Mouse (Mus musculus): ENCODE measurements at regions not wholly inside any gene's neighbourhood (a gene's known extent, or its start where the extent isn't known, plus 50 kb on each side); places are given as distances from the start of the nearest gene placed in this dataset.
"Not testable (repeated sequence)": the region's sequence is repeated elsewhere in the genome, so short reads cannot be mapped to it uniquely, and the experiment has no call there.

DNA sequence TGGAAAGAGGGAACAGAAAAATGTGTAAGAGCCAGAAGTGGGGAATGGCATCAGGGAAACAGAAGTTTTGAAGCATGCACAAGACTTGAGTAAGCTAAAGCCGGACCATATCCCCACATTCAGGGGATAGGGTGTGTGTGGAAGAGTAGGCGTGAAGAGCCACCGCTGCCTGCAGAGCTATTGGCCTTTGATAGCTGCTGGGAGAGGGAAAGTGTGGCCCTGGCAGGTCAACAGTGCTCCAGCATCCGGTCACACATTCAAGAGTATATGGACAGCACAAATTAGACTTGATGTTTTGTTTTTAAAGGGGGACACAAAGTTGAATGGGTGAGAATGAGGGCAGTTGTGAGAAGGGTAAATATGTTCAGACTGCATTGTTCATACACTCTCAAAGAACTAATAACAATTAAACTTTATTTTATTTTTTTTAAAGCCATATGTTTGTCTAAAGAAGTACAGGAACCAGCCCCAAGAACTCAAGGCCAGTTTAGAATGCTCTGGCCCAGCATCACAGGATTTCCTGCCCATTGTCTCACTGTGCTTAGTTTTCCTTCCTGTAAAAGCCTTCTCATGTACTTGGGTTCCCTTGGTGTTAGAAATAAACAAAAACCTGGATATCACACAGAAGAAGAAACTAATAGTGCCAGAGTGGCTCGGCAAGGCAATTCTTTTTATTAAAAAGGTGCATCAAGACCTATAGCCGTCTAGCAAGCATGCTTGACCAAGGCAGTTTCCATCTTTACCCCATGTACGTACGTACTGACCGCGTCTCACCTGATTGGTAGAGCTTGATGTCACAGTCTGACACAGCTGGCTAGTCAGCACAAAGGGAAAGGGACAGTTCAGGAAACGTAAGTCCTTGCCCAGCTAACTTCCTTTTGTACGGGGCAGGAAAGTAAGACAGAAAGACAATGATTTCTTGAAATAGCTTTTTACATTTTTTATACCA lies 144.6 kb upstream of the Rbbp6 start:
- in situ Hi-C loops (cut with MboI; ENCODE audit: low sequenced_read_pairs), result no loop called here

GRCm38 (mm10) chr7:122823429-122823828 lies 142.1 kb upstream of the Rbbp6 start:
- in situ Hi-C loops (cut with MboI; ENCODE audit: low sequenced_read_pairs), result no loop called here

DNA sequence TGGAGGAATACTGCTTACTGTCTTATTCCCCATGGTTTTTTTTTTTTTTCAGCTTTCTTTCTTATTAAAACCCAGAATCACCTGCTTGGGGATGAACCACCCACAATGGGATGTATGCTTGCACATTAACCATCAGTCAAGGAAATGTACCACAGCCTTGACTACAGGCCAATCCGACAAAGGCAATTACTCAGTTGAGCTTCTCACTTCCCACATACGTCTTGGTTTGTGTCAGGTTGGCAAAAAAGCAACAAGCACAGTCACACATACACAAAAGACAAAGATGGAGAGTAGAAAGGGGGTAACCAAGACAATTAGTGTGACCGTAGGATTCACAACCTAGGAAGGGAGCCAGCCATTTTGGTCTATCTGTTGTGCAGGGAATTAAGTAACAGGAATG lies 126.4 kb upstream of the Rbbp6 start:
- in situ Hi-C loops (cut with MboI; ENCODE audit: low sequenced_read_pairs), result no loop called here

DNA sequence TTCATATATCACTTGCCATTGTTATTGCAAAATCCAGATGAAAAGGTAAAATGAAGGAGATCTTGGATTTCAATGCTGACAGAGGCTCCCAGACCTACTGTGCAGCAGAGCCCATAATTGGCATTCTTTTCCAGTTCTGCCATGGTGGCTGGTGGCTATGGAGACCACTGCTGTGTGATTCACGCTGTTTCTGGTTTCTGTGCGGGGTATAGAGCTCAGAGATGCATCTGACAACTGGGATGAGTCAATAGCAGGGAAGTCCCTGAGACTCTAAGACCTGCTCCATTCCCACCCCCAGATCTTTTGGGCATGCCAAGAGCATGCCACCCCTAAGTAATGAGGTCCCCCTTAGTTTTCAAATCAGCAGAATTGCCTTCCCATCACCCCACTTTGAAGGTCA lies 120.7 kb upstream of the Rbbp6 start:
- in situ Hi-C loops (cut with MboI; ENCODE audit: low sequenced_read_pairs), result no loop called here

- in situ Hi-C loops (cut with MboI; ENCODE audit: low sequenced_read_pairs), result no loop called here
These were observed 118.1 kb upstream of the Rbbp6 start for GRCm38 (mm10) chr7:122847376-122847775.

DNA sequence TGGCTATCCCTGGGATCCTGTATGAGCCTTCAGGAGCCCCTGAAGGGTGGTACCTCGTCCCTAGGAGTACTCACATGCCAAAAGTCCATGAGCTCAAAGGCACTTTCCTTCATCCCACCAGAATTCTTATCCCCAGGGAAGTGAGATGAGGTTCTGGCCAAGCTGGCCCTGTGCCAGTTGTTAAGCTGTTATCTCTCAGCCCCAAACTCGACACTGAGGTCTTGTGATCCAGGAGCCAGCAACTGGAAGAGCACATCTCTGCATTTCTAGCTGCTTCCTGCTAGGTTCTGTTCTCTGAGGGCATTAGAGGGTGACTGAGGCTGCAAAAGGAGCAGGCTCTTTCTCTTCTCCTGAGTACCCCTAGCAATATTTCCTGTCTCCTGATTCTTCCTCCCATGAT lies 92.1 kb upstream of the Rbbp6 start:
- in situ Hi-C loops (cut with MboI; ENCODE audit: low sequenced_read_pairs), result no loop called here

GRCm38 (mm10) chr7:122876286-122876685 lies 89.2 kb upstream of the Rbbp6 start:
- in situ Hi-C loops (cut with MboI; ENCODE audit: low sequenced_read_pairs), result no loop called here

DNA sequence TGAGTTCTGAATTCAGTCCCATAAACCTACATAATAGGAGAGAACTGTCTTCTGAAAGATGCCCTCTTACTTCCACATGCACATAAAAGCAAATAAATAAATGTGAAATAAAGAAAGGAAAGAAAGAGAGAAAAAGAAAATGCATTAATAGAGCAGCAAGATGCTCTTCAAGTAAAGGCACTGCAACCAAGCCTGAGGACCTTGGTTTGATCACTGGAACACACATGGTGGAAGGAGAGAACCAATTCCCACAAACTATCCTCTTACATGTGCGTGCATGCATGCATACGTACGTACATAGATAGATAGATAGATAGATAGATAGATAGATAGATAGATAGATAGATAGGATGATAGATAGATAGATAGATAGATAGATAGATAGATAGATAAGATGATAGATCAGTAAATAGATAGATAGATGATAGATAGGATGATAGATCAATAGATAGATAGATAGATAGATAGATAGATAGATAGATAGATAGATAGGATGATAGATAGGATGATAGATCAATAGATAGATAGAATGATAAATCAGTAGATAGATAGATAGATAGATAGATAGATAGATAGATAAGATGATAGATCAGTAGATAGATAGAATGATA lies 83.5 kb upstream of the Rbbp6 start:
- in situ Hi-C loops (cut with MboI; ENCODE audit: low sequenced_read_pairs), result not testable (repeated sequence)

GRCm38 (mm10) chr7:122886737-122887136 lies 78.7 kb upstream of the Rbbp6 start:
- in situ Hi-C loops (cut with MboI; ENCODE audit: low sequenced_read_pairs), result no loop called here

DNA sequence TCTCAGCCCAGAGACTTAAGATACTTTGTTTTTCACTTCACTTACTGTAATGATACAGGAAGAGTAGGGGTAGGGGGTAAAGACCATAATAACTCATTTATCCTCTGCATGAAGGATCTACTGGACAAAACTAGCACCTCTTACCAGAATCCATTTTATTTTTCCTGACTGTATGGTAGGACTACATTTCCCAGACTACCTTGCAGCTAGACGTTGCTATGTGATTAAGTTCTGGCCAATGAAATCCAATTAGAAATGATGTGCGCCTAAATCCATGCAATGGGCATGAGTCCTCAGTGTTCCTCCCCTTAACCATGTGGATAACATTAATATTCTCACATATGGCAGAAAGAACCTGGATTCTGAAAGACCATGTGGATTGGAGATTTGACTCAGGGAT lies 68.3 kb upstream of the Rbbp6 start:
- in situ Hi-C loops (cut with MboI; ENCODE audit: low sequenced_read_pairs), result no loop called here

DNA sequence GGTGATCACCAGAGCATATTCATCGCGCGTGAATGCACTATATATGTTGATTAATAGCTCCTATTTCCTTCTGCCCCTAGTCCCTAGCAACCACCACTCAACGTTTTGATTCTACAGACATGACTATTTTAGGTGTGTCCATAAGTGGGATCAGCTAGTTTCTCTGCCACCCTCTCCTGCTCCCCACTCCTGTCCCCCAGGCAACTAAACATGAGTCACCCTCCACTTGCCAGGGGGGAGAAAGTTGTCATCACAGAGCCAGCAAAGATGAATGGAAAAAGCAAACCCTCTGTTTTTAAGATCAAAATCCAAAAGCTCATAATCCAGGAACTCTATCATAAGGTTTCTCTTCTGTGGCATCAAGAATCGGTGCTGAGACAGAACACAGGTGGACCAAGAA lies 59.4 kb upstream of the Rbbp6 start:
- in situ Hi-C loops (cut with MboI; ENCODE audit: low sequenced_read_pairs), result loop anchor here (25.0 kb wide), 1 partner anchor 719 kb away; the partner anchor contains the start of gene Ern2

- in situ Hi-C loops (cut with MboI; ENCODE audit: low sequenced_read_pairs), result loop anchor here (25.0 kb wide), 1 partner anchor 722 kb away; the partner anchor contains the start of gene Ern2
These were observed 56.2 kb upstream of the Rbbp6 start for GRCm38 (mm10) chr7:122909296-122909695.
